In the genomic region with DNA sequence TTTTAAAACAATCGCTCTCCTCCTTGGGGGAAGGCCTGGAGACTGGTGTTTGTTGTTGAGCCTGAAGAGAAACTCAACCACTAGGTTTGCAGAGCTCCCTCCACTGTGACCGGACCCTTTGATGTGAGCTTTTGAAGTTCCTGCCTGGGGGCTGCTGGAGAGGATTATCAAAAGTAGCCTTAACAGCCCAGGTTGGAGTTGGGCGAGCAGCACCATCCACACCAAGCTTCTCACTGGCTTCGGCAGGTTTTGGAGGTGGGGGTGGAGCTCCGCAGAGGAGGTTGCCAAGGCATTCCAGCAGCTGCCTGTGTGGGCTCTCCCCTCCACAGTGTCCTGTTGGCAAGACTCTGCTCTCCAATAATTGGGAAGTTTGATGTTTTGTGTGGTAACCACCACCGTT, we compare ENCODE assay signal across 10 mouse cellular contexts.
A peak's percentile ranks its signal among the peaks of the same experiment; 100 is the strongest.
DNase-seq lines count a peak whose midpoint lies in the region; ATAC-seq and TF ChIP-seq lines count a peak whose summit lies in the region.
"Had no signal": no experiment of that assay in that cellular context is flagged by ENCODE, and none has a peak within 500 bp of the region (broad histone marks: within the 10 kb centered on the region; RNA-seq: fewer than 3 reads in every experiment).

No protein-coding gene starts in this region.

- no peak for TF ChIP-seq EP300 in stomach, postnatal 0 days (optimal IDR thresholded peaks at IDR 0.05)

- peak; percentile 55 for DNase-seq in intestine, embryonic 14.5 days (ENCODE audit: low spot score)
- DNase-seq in retina, postnatal 1 day = peak; percentile 5
- no peak for DNase-seq in retina, embryonic 14.5 days (ENCODE audit: low spot score)
- peak; percentile 41 for DNase-seq in embryonic facial prominence, embryonic 14.5 days (ENCODE audit: low spot score)
- no peak for DNase-seq in layer of hippocampus, postnatal 14 days (ENCODE audit: low spot score in 2 of 2)
- DNase-seq in stomach, postnatal 0 days (ENCODE audit: low spot score) = no peak
- DNase-seq: liver, postnatal 0 days had no signal

- ATAC-seq in intestine, embryonic 14.5 days (replicated peaks; ENCODE audit: low FRiP score, low TSS enrichment, low read depth) = no peak
- ATAC-seq in intestine, embryonic 15.5 days = no peak
- ATAC-seq in embryonic facial prominence, embryonic 14.5 days (ENCODE audit: low read depth) = peak; percentile 77
- no peak for ATAC-seq in stomach, postnatal 0 days (ENCODE audit: low FRiP score, low TSS enrichment)

- no peak overlapping the region for H3K4me2 ChIP-seq in intestine, embryonic 14.5 days (ENCODE audit: low read length)
- H3K4me2 ChIP-seq in intestine, embryonic 15.5 days (replicated peaks) = no peak overlapping the region
- H3K4me2 ChIP-seq in embryonic facial prominence, embryonic 14.5 days (ENCODE audit: low read depth, low read length) = no peak overlapping the region
- H3K4me2 ChIP-seq in stomach, postnatal 0 days (replicated peaks; ENCODE audit: low read depth) = no peak overlapping the region
- H3K4me2 ChIP-seq: hindbrain, embryonic 13.5 days had no signal

- H3K4me1 ChIP-seq in intestine, embryonic 14.5 days (replicated peaks; ENCODE audit: control insufficient read depth, insufficient read depth, low read length) = peaks cover 10% of the 10 kb centered on the region; the same call in 1 of the 2 replicates
- peaks cover 6% of the 10 kb centered on the region for H3K4me1 ChIP-seq in intestine, embryonic 15.5 days (replicated peaks)
- peaks cover 16% of the 10 kb centered on the region for H3K4me1 ChIP-seq in embryonic facial prominence, embryonic 14.5 days (ENCODE audit: control insufficient read depth, insufficient read depth, low read length)
- no peaks in the 10 kb centered on the region for H3K4me1 ChIP-seq in stomach, postnatal 0 days (replicated peaks; ENCODE audit: control insufficient read depth, insufficient read depth)

- no peak overlapping the region for H3K9ac ChIP-seq in intestine, embryonic 14.5 days (ENCODE audit: low read length)
- H3K9ac ChIP-seq in intestine, embryonic 15.5 days = no peak overlapping the region
- no peak overlapping the region for H3K9ac ChIP-seq in embryonic facial prominence, embryonic 14.5 days (ENCODE audit: low read depth, low read length)
- H3K9ac ChIP-seq in stomach, postnatal 0 days (ENCODE audit: low read length) = no peak overlapping the region
- H3K9ac ChIP-seq: hindbrain, embryonic 13.5 days; liver, postnatal 0 days had no signal

- H3K27me3 ChIP-seq in intestine, embryonic 14.5 days (replicated peaks; ENCODE audit: control insufficient read depth, insufficient read depth, low read length) = no peaks in the 10 kb centered on the region
- no peaks in the 10 kb centered on the region for H3K27me3 ChIP-seq in intestine, embryonic 15.5 days (replicated peaks)
- H3K27me3 ChIP-seq in embryonic facial prominence, embryonic 14.5 days (replicated peaks; ENCODE audit: control insufficient read depth, insufficient read depth, low read length) = no peaks in the 10 kb centered on the region
- no peaks in the 10 kb centered on the region for H3K27me3 ChIP-seq in stomach, postnatal 0 days (ENCODE audit: control insufficient read depth, insufficient read depth, low read length)
- H3K27me3 ChIP-seq: CH12.LX had no signal

- no peaks in the 10 kb centered on the region for H3K9me3 ChIP-seq in intestine, embryonic 14.5 days (ENCODE audit: control insufficient read depth, low read length)
- H3K9me3 ChIP-seq in intestine, embryonic 15.5 days = no peaks in the 10 kb centered on the region
- H3K9me3 ChIP-seq in embryonic facial prominence, embryonic 14.5 days (ENCODE audit: control insufficient read depth, low read length) = no peaks in the 10 kb centered on the region
- H3K9me3 ChIP-seq in stomach, postnatal 0 days (ENCODE audit: control insufficient read depth, low read length) = no peaks in the 10 kb centered on the region

- H3K4me3 ChIP-seq in intestine, embryonic 14.5 days (ENCODE audit: low read depth, low read length) = no peak overlapping the region
- no peak overlapping the region for H3K4me3 ChIP-seq in intestine, embryonic 15.5 days (replicated peaks)
- H3K4me3 ChIP-seq in embryonic facial prominence, embryonic 14.5 days (ENCODE audit: low read depth, low read length) = no peak overlapping the region
- no peak overlapping the region for H3K4me3 ChIP-seq in stomach, postnatal 0 days (ENCODE audit: low read depth, low read length)
- H3K4me3 ChIP-seq: hindbrain, embryonic 13.5 days had no signal

- WGBS in intestine, embryonic 14.5 days = 26% methylated on average over 6 of the region's 6 CpGs
- 37% methylated on average over 6 of the region's 6 CpGs for whole genome bisulfite sequencing in intestine, embryonic 15.5 days
- WGBS in embryonic facial prominence, embryonic 14.5 days = 15% methylated on average over 6 of the region's 6 CpGs
- WGBS in stomach, postnatal 0 days = 36% methylated on average over 6 of the region's 6 CpGs

- H3K27ac ChIP-seq in intestine, embryonic 14.5 days (ENCODE audit: low read depth) = no peak overlapping the region
- H3K27ac ChIP-seq in intestine, embryonic 15.5 days = no peak overlapping the region
- peak overlapping the region; percentile 58 for H3K27ac ChIP-seq in embryonic facial prominence, embryonic 14.5 days (replicated peaks; ENCODE audit: low read depth, low read length)
- no peak overlapping the region for H3K27ac ChIP-seq in stomach, postnatal 0 days (replicated peaks)
- H3K27ac ChIP-seq: hindbrain, embryonic 13.5 days had no signal

- no peaks in the 10 kb centered on the region for H3K36me3 ChIP-seq in intestine, embryonic 14.5 days (ENCODE audit: control insufficient read depth, insufficient read depth, low read length)
- no peaks in the 10 kb centered on the region for H3K36me3 ChIP-seq in intestine, embryonic 15.5 days
- no peaks in the 10 kb centered on the region for H3K36me3 ChIP-seq in embryonic facial prominence, embryonic 14.5 days (ENCODE audit: control insufficient read depth, insufficient read depth, low read length)
- no peaks in the 10 kb centered on the region for H3K36me3 ChIP-seq in stomach, postnatal 0 days (ENCODE audit: control insufficient read depth, insufficient read depth, low read length)
- H3K36me3 ChIP-seq: hindbrain, embryonic 13.5 days had no signal

- TF ChIP-seq CTCF in stomach, postnatal 0 days (IDR thresholded peaks at IDR 0.05; ENCODE audit: low read depth) = no peak

Comparison
In these comparisons a context has a peak if more than half of its experiments do, and no peak if none do; other contexts are left out.
1. DNase-seq: peak in intestine, embryonic 14.5 days (single experiment), retina, postnatal 1 day (single experiment) and embryonic facial prominence, embryonic 14.5 days (single experiment); none in retina, embryonic 14.5 days (single experiment), layer of hippocampus, postnatal 14 days (0 of 2) and stomach, postnatal 0 days (single experiment).